Mouse (Mus musculus) layer of hippocampus, adult 11-12 months (tissue): ENCODE measurements around the gene Ctbs.

ENCODE experiments used
- DNase-seq: peaks from one replicate; pipeline ENCODE4 v3.0.0; 2022; ENCODE audit warnings: low spot score

Ctbs gene

GRCm38 (mm10) chr3:146433681-146434350 lies 15.8 kb upstream of the Ctbs start:
- no peak for DNase-seq

GRCm38 (mm10) chr3:146434686-146435085 lies 14.9 kb upstream of the Ctbs start:
- no peak for DNase-seq

- DNase-seq: no peak
Observed at GRCm38 (mm10) chr3:146435533-146435932, 14.1 kb upstream of the Ctbs start.

GRCm38 (mm10) chr3:146436114-146436513 lies 13.5 kb upstream of the Ctbs start:
- no peak for DNase-seq

- DNase-seq: no peak
Observed at GRCm38 (mm10) chr3:146440011-146440410, 9.6 kb upstream of the Ctbs start.

- DNase-seq: no peak
Observed at GRCm38 (mm10) chr3:146440422-146440821, 9.2 kb upstream of the Ctbs start.

- DNase-seq: no peak
Observed at GRCm38 (mm10) chr3:146442484-146442883, 7.1 kb upstream of the Ctbs start.

- no peak for DNase-seq
Observed at GRCm38 (mm10) chr3:146442936-146443335, 6.7 kb upstream of the Ctbs start.

- no peak for DNase-seq
Observed at GRCm38 (mm10) chr3:146443380-146443779, 6.2 kb upstream of the Ctbs start.

GRCm38 (mm10) chr3:146444880-146445279 lies 4.7 kb upstream of the Ctbs start:
- no peak for DNase-seq

- DNase-seq: no peak
Observed at GRCm38 (mm10) chr3:146447156-146447555, 2.4 kb upstream of the Ctbs start.

- no peak for DNase-seq
Observed at GRCm38 (mm10) chr3:146447598-146447997, 2.0 kb upstream of the Ctbs start.

- DNase-seq: no peak
Observed at GRCm38 (mm10) chr3:146448372-146448771, 1.2 kb upstream of the Ctbs start.

GRCm38 (mm10) chr3:146448969-146449368 lies 626 bp upstream of the Ctbs start:
- no peak for DNase-seq

GRCm38 (mm10) chr3:146450371-146450841 lies 811 bp downstream of the Ctbs start:
- DNase-seq: peak; percentile 93

GRCm38 (mm10) chr3:146451375-146451774 lies 1.8 kb downstream of the Ctbs start:
- DNase-seq: no peak

GRCm38 (mm10) chr3:146462939-146463338 lies 13.3 kb downstream of the Ctbs start:
- no peak for DNase-seq

- no peak for DNase-seq
Observed at GRCm38 (mm10) chr3:146469226-146469625, 19.6 kb downstream of the Ctbs start.

GRCm38 (mm10) chr3:146472657-146473056 lies 23.1 kb downstream of the Ctbs start:
- no peak for DNase-seq

- DNase-seq: no peak
Observed at GRCm38 (mm10) chr3:146473741-146474140, 24.1 kb downstream of the Ctbs start.

GRCm38 (mm10) chr3:146474428-146474827 lies 24.8 kb downstream of the Ctbs start:
- DNase-seq: no peak

GRCm38 (mm10) chr3:146482044-146482443 lies 32.4 kb downstream of the Ctbs start:
- no peak for DNase-seq

GRCm38 (mm10) chr3:146486464-146486863 lies 36.9 kb downstream of the Ctbs start:
- no peak for DNase-seq

GRCm38 (mm10) chr3:146494941-146495340 lies 45.3 kb downstream of the Ctbs start:
- no peak for DNase-seq
